Mouse (Mus musculus) myocyte (in vitro differentiated cells): ENCODE measurements around the gene Slc25a42.

Source experiments
- MAX ChIP-seq: IDR thresholded peaks from one replicate; pipeline ENCODE4 v1.6.1; 2011; ENCODE audit warnings: low read depth, mild to moderate bottlenecking, control low read depth
- POLR2A ChIP-seq: IDR thresholded peaks from one replicate; pipeline ENCODE4 v1.6.1; 2011; ENCODE audit warnings: low read depth, mild to moderate bottlenecking, control low read depth, moderate library complexity; ENCODE audit not compliant: insufficient read length
- POLR2AphosphoS2 ChIP-seq: IDR thresholded peaks from one replicate; pipeline ENCODE4 v1.6.1; 2011; ENCODE audit warnings: low read depth, control low read depth; ENCODE audit not compliant: insufficient read length
- REST ChIP-seq: IDR thresholded peaks from one replicate; pipeline ENCODE4 v1.6.1; 2011; ENCODE audit warnings: mild to moderate bottlenecking, control low read depth, moderate library complexity; ENCODE audit not compliant: insufficient read depth, insufficient read length

DNA sequence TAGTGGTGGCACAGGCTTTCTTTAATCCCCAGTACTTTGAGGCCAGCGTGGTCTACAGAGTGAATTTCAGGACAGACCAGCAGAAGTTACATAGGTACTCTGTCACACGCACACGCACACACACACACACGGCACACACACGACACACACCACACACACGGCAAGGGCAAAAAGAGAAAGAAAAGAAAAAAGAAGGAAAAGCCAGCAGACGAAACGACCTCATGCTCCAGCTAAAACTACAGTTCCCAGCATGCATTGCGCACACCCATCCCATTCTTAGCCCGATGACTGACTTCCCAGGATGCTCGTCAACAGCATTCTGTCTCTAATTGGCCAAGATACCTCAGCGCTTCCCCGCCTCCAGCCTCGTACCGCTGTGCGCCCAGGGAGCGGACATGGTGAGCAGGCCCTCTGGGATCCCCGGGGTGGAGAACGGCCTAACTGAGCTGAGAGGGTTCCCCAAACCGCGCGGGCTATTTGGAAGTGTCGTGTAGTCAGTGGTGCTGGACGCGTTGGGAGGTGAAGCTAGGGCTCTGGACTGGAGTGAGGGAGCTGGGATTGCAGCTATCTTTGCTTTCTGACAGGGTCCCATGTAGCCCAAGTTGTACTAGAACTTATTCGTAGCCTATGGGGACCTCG lies 39.9 kb downstream of the Slc25a42 start, which contains the start of gene Tmem161a:
- TF ChIP-seq POLR2AphosphoS2 (peak; percentile 78), POLR2A (peak; percentile 86), REST (no peak), MAX (no peak)
